Mouse (Mus musculus) myocyte (in vitro differentiated cells): Measurements from ENCODE around the gene Csnk1e.

Experiments
- E2F4 ChIP-seq: IDR thresholded peaks from one replicate; pipeline ENCODE4 v1.6.1; 2011; ENCODE audit warnings: mild to moderate bottlenecking, control low read depth, moderate library complexity; ENCODE audit not compliant: insufficient read depth
- MYOD1 ChIP-seq, 3 experiments: IDR thresholded peaks; one replicate each; pipeline ENCODE4 v1.6.1; 2011; ENCODE audit warnings: control low read depth in 2 of 3, low read depth in 2 of 3, mild to moderate bottlenecking in 2 of 3, moderate library complexity in 1 of 3; ENCODE audit not compliant: insufficient read length in 2 of 3, control insufficient read depth in 1 of 3
- TCF12 ChIP-seq: IDR thresholded peaks from one replicate; pipeline ENCODE4 v1.6.1; 2011; ENCODE audit warnings: mild to moderate bottlenecking, control low read depth; ENCODE audit not compliant: poor library complexity, insufficient read depth, severe bottlenecking
- USF1 ChIP-seq: IDR thresholded peaks from one replicate; pipeline ENCODE4 v1.6.1; 2011; ENCODE audit warnings: low read depth, mild to moderate bottlenecking, control low read depth, moderate library complexity

DNA sequence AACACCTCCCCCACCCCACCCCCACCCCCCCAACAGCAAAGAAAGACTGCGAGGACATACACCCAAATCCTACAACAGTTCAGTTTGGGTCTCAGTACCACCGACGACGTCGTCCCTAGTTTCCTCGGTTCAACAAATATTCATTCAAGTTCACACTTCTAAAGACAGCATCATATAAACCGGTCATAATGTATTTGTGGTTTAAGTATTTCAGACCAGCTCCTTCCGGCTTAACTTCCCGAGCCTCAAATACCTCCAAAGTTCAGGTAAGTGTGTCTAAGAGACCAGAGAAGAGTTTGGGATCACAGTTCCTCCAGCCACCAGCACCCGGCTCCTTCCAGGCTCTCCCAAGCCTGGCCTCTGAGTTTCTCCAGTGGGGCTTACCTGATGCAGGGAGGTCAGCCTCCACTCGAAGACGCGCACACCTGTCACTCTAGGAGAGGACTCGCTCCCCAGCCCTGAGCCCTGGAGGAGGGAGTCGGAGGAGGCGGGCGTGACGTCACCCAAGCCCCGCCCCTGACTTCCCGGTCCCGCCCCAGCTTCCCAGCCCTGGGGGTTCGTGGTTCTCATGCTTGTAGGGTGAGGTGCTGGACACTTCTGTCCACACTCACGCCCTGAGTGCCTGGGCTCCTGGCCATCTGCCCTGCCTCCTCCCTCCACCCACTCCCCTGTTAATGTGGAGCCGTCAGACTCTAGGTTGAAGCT is at the start of gene Csnk1e:
- no peak for TF ChIP-seq USF1
- no peak for TF ChIP-seq TCF12
- no peak for TF ChIP-seq E2F4
- TF ChIP-seq MYOD1 (IDR thresholded peaks at IDR 0.05; ENCODE audit: control insufficient read depth in 1 of 3, insufficient read length in 2 of 3, low read depth in 2 of 3) = peak in 1 of 3 experiments; percentile 56
